Mouse (Mus musculus): ENCODE measurements at regions not wholly inside any gene's neighbourhood (a gene's known extent, or its start where the extent isn't known, plus 50 kb on each side); places are given as distances from the start of the nearest gene placed in this dataset.
"Not testable (repeated sequence)": the region's sequence is repeated elsewhere in the genome, so short reads cannot be mapped to it uniquely, and the experiment has no call there.

GRCm38 (mm10) chr17:15620746-15621694 lies 56.9 kb upstream of the Prdm9 start:
- DNase-seq (ENCODE audit: inconsistent age in 2 of 2, low spot score in 1 of 2): no peak

GRCm38 (mm10) chr17:15622913-15623312 lies 58.8 kb upstream of the Prdm9 start:
- DNase-seq (ENCODE audit: inconsistent age in 2 of 2, low spot score in 1 of 2): peak; percentile 11 to 72

- no peak for DNase-seq (ENCODE audit: inconsistent age in 2 of 2, low spot score in 1 of 2)
These were observed 66.6 kb upstream of the Prdm9 start for GRCm38 (mm10) chr17:15630792-15631191.

DNA sequence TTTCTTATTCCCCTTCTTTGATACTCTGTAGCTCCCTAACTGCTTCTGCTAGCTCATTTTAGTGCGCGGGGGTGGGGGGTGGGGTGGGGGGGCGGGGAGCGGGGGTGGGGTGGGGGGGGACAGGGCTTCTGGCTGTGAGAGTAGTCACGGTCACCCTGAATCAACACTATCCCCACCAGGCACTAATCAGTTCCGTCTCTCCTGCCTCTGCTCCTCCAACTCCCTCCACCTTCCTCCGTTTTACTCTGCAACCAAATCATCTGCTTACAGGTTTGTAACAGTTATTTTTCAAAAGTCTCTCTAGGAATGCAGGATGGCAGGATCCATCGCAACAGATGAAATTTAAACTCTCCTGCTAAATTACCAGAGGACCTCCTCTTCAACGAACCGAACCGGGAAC lies 67.5 kb upstream of the Prdm9 start:
- no peak for DNase-seq (ENCODE audit: inconsistent age in 2 of 2, low spot score in 1 of 2)

- peak in 1 of 2 experiments; percentile 67 for DNase-seq (ENCODE audit: inconsistent age in 2 of 2, low spot score in 1 of 2)
These were observed 67.9 kb upstream of the Prdm9 start for GRCm38 (mm10) chr17:15632090-15632489.

GRCm38 (mm10) chr17:15639111-15639865 lies 65.5 kb upstream of the Chd1 start:
- DNase-seq (ENCODE audit: inconsistent age in 2 of 2, low spot score in 1 of 2): not testable (repeated sequence)

GRCm38 (mm10) chr17:15640776-15641175 lies 64.0 kb upstream of the Chd1 start:
- peak in 1 of 2 experiments; percentile 35 for DNase-seq (ENCODE audit: inconsistent age in 2 of 2, low spot score in 1 of 2)

DNA sequence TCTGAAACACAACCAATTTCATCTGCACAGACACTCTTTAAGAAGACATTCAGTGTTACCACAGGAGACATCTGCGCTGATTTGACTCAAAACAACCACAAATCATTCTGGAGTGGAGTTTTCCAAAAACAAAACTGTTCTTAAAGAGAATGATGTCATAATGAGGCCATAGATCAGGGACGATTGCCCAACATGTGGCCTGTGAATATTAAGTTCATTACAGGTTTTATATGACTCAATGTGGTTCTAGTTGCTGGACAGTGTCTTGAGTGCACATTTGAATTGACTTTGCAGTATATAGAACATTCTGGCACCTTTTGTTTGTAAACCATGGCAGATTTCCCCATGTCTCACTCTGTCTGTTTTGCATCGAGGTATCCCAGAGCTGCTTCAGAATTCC lies 63.0 kb upstream of the Chd1 start:
- peak in 1 of 2 experiments; percentile 84 for DNase-seq (ENCODE audit: inconsistent age in 2 of 2, low spot score in 1 of 2)

- DNase-seq (ENCODE audit: inconsistent age in 2 of 2, low spot score in 1 of 2): no peak
These were observed 58.0 kb upstream of the Chd1 start for GRCm38 (mm10) chr17:15646768-15647167.

GRCm38 (mm10) chr17:15650089-15650742 lies 54.6 kb upstream of the Chd1 start:
- DNase-seq (ENCODE audit: inconsistent age in 2 of 2, low spot score in 1 of 2): no peak

DNA sequence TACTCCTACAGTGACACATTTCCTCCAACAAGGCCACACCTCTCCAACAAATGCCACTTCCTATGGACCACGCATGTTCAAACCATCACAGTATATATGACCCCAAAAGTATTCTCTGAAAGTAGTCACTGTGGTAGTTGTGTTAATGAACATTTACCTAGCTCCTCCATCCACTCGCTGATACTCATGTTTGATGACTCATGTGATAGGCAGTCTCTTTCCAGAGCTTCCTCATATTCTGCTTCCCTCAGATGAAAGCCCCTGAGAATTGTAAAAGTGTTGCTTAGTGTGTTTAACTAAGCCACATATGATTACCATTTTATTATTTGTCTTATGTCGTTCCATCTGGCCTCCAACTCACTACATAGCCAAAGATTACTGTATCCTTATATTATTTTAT lies 52.9 kb upstream of the Chd1 start:
- DNase-seq (ENCODE audit: inconsistent age in 2 of 2, low spot score in 1 of 2): no peak

All from adrenal gland, adult (tissue).